Mouse (Mus musculus): ENCODE measurements around the gene Tenm3.

The Tenm3 gene

DNA sequence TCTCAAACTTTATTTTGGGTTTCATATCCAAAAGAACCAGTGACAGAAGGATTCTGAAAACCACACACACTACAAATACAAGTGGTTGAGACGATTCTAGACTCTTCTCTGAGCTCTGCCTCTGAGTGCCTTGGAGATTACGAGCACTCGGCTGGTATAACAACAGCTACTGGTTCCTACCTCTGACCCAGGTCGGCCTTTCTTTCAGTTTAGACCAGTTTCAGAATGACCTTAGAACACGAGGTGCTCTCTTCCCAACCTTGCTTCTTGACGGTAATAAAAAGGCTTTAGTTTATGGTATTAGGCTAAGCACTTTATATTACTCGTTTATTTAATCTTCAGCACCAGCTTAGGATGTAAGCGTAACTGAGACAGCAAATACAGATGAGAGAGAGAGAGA, 528.1 kb downstream of the Tenm3 start:
- DNase-seq: no peak

GRCm38 (mm10) chr8:48313985-48314368, 529.8 kb downstream of the Tenm3 start:
- DNase-seq: no peak

- no peak for DNase-seq
Observed at GRCm38 (mm10) chr8:48313210-48313984, 530.4 kb downstream of the Tenm3 start.

- no peak for DNase-seq
Observed at GRCm38 (mm10) chr8:48311706-48312105, 532.0 kb downstream of the Tenm3 start.

- no peak for DNase-seq
Observed at GRCm38 (mm10) chr8:48310240-48310849, 533.4 kb downstream of the Tenm3 start.

DNA sequence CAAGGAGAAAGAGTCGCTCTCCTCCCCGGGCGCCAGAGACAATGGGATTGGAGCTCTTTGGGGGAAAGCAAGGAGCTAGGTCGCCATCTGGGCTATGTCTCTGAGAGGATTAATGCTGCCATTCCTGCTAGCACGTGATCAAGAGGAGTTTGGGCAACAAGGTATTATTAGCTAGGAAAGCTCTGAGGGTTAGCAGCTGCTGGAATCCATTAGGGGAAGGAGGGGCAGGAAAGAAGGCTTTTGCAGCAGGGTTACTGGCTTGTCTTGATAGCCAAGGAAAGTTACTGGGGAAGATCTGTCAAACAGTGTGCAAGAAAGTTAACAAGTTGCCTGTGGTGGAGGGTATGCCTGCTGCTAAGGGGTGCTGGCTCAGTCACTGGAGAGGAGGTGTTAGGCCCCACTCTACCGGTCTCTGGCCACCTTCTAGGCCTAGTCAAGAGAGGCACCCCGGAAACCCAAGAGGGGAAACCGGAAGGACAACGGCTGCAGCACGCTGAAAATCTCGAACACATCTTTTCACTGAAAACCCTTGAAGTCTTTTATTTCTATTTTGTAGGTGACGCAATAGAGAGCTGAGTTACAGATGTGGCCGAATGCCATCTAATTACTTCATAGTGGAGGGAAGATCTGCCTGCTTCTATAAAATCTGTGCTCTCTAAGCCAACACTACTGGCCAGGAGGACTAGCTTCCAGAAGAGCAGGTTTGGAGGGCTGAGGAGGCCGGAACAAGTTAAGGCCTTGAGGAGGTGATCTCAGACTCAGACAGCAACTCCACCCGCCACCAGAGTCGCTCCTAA, 534.4 kb downstream of the Tenm3 start:
- no peak for DNase-seq

GRCm38 (mm10) chr8:48304224-48304623, 539.5 kb downstream of the Tenm3 start:
- DNase-seq: no peak

GRCm38 (mm10) chr8:48300613-48301037, 543.1 kb downstream of the Tenm3 start:
- no peak for DNase-seq

DNA sequence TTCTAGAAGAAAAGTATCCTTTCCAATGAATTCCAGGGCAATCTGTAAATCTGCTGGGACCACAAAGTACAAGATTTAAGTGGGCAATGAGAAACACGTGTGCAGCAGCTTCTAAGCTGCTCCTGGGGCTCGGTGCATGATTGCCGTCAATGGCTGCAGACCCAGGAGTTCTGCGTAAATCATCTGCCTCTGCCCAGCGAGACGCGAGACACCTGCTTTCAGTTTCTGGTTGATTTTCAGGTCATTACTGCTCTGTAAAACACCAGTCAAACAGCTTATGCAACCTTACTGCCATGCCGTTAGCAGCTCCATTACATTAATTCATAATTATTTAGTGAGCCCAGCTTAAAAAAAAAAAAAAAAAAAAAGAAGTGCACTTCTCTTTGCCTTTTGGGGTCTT, 543.7 kb downstream of the Tenm3 start:
- no peak for DNase-seq

DNA sequence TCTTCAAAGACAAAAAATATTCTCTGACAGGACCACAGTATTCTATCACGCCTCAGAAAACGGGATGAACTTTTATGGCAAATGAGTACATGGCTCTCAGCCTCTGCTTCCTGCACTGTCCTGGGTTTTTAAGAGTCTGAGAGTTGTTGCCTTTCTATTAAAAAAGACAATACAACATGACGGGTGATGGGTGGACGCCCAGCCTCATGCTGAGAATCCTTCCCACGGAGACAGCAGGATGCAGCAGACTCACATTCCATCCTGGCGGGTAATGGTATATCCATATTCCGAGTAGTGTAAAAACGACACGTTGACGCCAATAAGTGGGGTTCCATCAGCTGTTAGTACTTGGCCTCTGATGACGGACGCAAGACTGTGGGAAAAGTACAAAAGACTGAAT, 544.4 kb downstream of the Tenm3 start:
- no peak for DNase-seq

DNA sequence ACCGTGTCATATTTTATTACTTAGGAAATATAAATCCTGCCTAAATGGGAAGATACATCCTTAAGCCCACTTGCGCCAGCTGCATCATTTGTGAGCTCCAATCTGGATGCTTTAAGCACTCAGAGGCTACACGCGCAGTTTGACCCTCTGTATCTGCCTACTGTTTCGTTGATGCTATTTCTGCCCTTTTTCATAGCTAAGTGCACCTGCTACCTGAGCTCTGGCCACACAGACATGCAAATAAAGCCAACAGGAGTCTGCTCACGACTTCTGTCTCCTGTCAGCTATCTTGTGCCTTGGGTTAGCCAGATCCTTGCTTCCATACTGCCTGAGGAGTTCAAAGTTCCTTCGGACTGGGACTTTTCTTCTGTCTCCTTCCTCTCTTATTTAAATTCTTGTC, 547.4 kb downstream of the Tenm3 start:
- DNase-seq: no peak

GRCm38 (mm10) chr8:48295558-48295957, 548.2 kb downstream of the Tenm3 start:
- no peak for DNase-seq

GRCm38 (mm10) chr8:48293797-48294196, 550.0 kb downstream of the Tenm3 start:
- DNase-seq: no peak

DNA sequence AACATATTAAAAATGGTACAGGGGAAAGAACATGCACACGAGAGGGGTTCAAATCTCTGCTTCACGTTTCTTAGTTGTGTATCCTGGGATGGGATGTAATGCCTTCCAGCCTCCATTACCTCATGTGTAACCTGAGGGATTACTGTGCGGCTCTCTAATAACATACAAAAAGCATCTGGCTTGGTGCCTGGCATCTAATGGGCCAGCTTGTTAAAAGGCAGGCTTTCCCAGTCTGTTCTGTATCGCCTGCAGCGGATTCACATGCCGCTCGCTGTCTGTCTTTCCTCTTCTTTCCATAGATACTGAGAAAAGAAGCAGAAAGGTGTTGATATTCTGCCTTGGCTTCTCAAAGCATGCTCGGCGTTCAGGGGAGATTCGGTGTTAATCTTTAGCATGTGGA, 558.3 kb downstream of the Tenm3 start:
- DNase-seq: no peak

GRCm38 (mm10) chr8:48281855-48282254, 561.9 kb downstream of the Tenm3 start:
- no peak for DNase-seq

DNA sequence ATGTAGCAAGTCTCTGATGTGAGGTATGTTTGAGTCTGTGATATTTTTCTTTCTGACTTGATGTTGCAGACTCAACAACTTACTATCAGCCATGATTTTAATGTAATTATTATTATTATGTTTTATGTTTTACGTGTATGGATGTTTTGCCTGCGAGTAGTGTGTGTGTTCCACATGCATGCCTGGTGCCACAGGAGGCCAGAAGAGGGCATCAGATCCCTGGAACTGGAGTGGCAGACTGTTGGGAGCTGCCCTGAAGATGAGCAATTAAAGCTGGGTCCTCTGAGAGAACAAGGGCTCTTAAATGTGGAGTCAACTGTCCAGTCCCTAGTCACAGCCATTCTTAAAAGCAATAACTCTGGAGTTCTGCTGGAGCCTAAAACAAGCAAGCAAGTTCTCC, 564.4 kb downstream of the Tenm3 start:
- DNase-seq: no peak

GRCm38 (mm10) chr8:48277986-48278635, 565.6 kb downstream of the Tenm3 start:
- DNase-seq: no peak

DNA sequence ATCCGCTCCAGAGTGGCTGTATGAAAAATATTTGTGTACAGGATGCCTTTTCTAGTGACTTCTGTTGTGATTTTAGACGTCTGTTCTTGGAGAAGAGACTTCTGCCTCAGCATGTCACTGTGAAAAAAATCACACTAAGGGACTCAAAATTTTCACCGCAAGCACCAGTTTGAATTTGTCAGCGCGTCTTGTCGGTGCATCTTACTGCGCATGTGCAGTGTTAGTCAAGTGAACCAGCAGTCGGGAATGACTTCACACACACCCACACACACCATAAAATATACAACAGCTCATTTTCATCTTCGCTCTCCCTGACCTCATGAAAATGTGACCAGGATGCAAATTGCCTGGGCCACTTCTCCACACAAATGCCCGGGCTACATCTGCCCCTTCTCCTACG, 568.7 kb downstream of the Tenm3 start:
- DNase-seq: no peak

- DNase-seq: no peak
Observed at GRCm38 (mm10) chr8:48274566-48274965, 569.2 kb downstream of the Tenm3 start.

- DNase-seq: no peak
Observed at GRCm38 (mm10) chr8:48268638-48269037, 575.1 kb downstream of the Tenm3 start.

GRCm38 (mm10) chr8:48260265-48260664, 583.5 kb downstream of the Tenm3 start:
- DNase-seq: no peak

DNA sequence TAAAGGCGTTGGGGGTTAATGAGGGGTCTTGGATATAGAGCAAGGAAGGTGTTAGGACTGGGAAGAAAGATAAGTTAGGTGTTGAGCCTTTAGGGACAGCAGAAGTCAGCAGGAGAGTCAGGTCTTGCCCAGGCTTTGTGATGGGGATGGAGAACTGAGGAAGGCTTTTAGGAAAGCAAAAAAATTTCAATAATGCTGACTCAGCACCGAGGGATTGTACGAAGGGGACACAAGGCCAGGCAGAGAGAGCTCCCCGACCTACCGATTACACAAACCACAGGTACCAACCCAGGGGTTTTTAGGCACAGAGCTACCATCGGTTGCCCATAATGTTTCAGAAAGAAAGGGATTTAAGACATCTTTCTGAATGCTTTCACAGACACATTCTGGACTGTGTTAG, 583.9 kb downstream of the Tenm3 start:
- DNase-seq: no peak

GRCm38 (mm10) chr8:48243876-48244275, 599.9 kb downstream of the Tenm3 start:
- DNase-seq: no peak

All from right cerebral cortex, postnatal 25 days (tissue).